Mouse (Mus musculus): ENCODE data around the gene Nedd9.

DNA sequence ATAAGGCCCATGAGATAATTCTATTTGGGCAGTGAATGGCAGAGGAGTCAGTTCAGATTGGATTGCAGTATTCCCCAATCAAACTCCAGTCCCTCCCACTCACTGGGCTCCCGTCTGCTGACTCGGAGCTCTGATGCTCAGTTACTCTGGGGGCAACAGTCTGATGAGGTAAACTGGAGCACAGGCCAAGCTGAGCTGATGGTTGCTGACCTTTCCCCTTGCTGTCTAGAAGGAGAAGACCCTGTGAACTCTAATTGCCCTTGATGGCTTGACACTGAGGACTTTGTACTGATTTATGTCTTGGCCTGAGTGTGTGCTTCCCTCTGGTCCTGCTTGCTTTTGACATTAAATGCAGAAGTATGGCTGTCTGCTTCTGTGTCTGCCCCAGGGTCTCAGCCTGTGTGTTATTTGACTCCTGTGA, 110.1 kb downstream of the Nedd9 start:
- TF ChIP-seq CTCF (conservative IDR thresholded peaks at IDR 0.05 in 1 of 2, IDR thresholded peaks at IDR 0.05 in 1 of 2; ENCODE audit: low read depth in 2 of 2, low read length in 2 of 2), result no peak
- no peak for TF ChIP-seq UBTF (IDR thresholded peaks at IDR 0.05; ENCODE audit: low read depth, low read length)
- no peak for TF ChIP-seq SIN3A (IDR thresholded peaks at IDR 0.05; ENCODE audit: low read length)
